Mouse (Mus musculus) R1 (cell line): ENCODE data around the gene Ctsd.
"Not testable (repeated sequence)": the region's sequence is repeated elsewhere in the genome, so short reads cannot be mapped to it uniquely, and the experiment has no call there.

Experiments used
- DNase-seq: peaks from one replicate; pipeline ENCODE4 v3.0.0-alpha.2; 2018; ENCODE audit warnings: low read depth, low spot score

The Ctsd gene

GRCm38 (mm10) chr7:142335151-142335550 is 52.7 kb downstream of the Ctsd start:
- no peak for DNase-seq

- DNase-seq = peak; percentile 76
Measured at GRCm38 (mm10) chr7:142334246-142334645, 53.6 kb downstream of the Ctsd start.

GRCm38 (mm10) chr7:142332741-142333140 is 55.1 kb downstream of the Ctsd start:
- DNase-seq = not testable (repeated sequence)

- no peak for DNase-seq
Measured at GRCm38 (mm10) chr7:142331281-142331680, 56.6 kb downstream of the Ctsd start.

- DNase-seq = no peak
Measured at GRCm38 (mm10) chr7:142330271-142330724, 57.5 kb downstream of the Ctsd start.

- DNase-seq = no peak
Measured at GRCm38 (mm10) chr7:142328507-142328906, 59.3 kb downstream of the Ctsd start.

GRCm38 (mm10) chr7:142326714-142327445 is 61.0 kb downstream of the Ctsd start:
- no peak for DNase-seq
